ENCODE assay signal across 9 mouse cellular contexts in the genomic region with DNA sequence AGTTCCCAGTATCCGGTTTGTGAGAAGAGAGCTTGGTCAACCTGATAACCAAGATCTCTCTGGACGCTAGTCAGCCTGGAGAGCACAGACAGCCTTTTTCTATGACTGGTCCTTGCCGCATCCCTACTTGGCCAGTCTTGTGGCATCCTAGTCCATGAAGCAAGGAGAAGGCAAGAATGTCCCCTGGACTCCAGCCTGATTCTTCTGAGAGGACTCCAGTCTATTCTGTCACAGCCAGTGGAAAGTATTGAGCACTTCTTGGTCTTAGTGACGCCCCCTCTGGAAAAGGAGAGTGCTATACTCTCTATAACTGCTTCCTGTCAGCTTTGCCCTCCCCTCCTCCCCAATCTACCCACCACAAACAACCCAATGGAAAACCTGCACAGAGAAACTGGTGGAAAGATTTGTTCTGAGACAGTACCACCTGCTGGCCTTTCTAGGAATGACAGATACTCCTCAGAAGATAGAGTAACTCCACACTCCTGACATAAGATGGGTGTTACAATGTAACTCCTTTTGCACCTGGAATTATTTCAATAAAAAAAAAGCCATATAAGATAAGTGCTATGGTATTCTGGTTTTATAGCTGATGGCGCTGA. TPM values are rescaled to one million over a fixed set of nuclear protein-coding genes. Genes with fewer than 3 reads are reported as not detected.
DNase-seq lines count a peak whose midpoint lies in the region; ATAC-seq and TF ChIP-seq lines count a peak whose summit lies in the region.
"Had no signal": no experiment of that assay in that cellular context is flagged by ENCODE, and none has a peak within 500 bp of the region (broad histone marks: within the 10 kb centered on the region; RNA-seq: fewer than 3 reads in every experiment).

No protein-coding gene starts in this region.

- peak; percentile 60 for TF ChIP-seq RAD21 in MEL (IDR thresholded peaks at IDR 0.05; ENCODE audit: low read depth, low read length)

- no peak overlapping the region for H3K9ac ChIP-seq in hindbrain, embryonic 12.5 days
- H3K9ac ChIP-seq in hindbrain, embryonic 16.5 days (ENCODE audit: low read depth, low read length): no peak overlapping the region
- H3K9ac ChIP-seq in MEL (ENCODE audit: control insufficient read depth, low read depth, low read length, poor library complexity, severe bottlenecking): no peak overlapping the region
- H3K9ac ChIP-seq: stomach, embryonic 15.5 days had no signal

- no peaks in the 10 kb centered on the region for H3K79me2 ChIP-seq in MEL (ENCODE audit: control insufficient read depth, insufficient read depth, low read length, poor library complexity)

- peaks cover 17% of the 10 kb centered on the region for H3K4me1 ChIP-seq in hindbrain, embryonic 12.5 days
- peaks cover 13% of the 10 kb centered on the region for H3K4me1 ChIP-seq in hindbrain, embryonic 16.5 days (ENCODE audit: control insufficient read depth, insufficient read depth, low read depth, low read length)
- no peaks in the 10 kb centered on the region for H3K4me1 ChIP-seq in MEL (ENCODE audit: control insufficient read depth in 1 of 2, insufficient read depth in 2 of 2, low read length in 2 of 2)

- peaks cover 4% of the 10 kb centered on the region; the same call in 1 of the 2 replicates for H3K27me3 ChIP-seq in hindbrain, embryonic 12.5 days
- H3K27me3 ChIP-seq in hindbrain, embryonic 16.5 days (replicated peaks; ENCODE audit: control insufficient read depth, insufficient read depth, low read length): no peaks in the 10 kb centered on the region
- no peaks in the 10 kb centered on the region for H3K27me3 ChIP-seq in MEL (ENCODE audit: control insufficient read depth in 1 of 2, insufficient read depth in 2 of 2, low read length in 2 of 2)
- H3K27me3 ChIP-seq: stomach, embryonic 15.5 days had no signal

- TF ChIP-seq CTCF in MEL (IDR thresholded peaks at IDR 0.05 in 2 of 3, conservative IDR thresholded peaks at IDR 0.05 in 1 of 3; ENCODE audit: control insufficient read depth in 1 of 3, insufficient read depth in 1 of 3, low read depth in 2 of 3, low read length in 3 of 3, poor library complexity in 1 of 3, severe bottlenecking in 1 of 3): peak; percentile 26 to 76 (median 45); a peak in 5 of 6 replicates

- DNase-seq in 3T3-L1 (ENCODE audit: low read depth, low spot score) (peak; percentile 80), MEL (ENCODE audit: low read depth, low spot score) (peak; percentile 55)
- DNase-seq in embryo, embryonic 10 days (ENCODE audit: low spot score): peak; percentile 65
- peak; percentile 68 to 80 for DNase-seq in left cerebral cortex, postnatal 25 days (ENCODE audit: low spot score in 2 of 2)
- peak; percentile 14 for DNase-seq in right cerebral cortex, postnatal 25 days
- DNase-seq in gastrocnemius, postnatal 10 days: no peak

- no peak overlapping the region for H3K4me3 ChIP-seq in hindbrain, embryonic 12.5 days
- no peak overlapping the region for H3K4me3 ChIP-seq in hindbrain, embryonic 16.5 days (ENCODE audit: low read length)
- H3K4me3 ChIP-seq in MEL (ENCODE audit: control insufficient read depth in 1 of 2, insufficient read depth in 1 of 2, low read depth in 2 of 2, low read length in 2 of 2): no peak overlapping the region
- H3K4me3 ChIP-seq: stomach, embryonic 15.5 days had no signal

- H3K36me3 ChIP-seq in hindbrain, embryonic 12.5 days: no peaks in the 10 kb centered on the region
- H3K36me3 ChIP-seq in hindbrain, embryonic 16.5 days (ENCODE audit: control insufficient read depth, insufficient read depth, low read length): no peaks in the 10 kb centered on the region
- no peaks in the 10 kb centered on the region for H3K36me3 ChIP-seq in MEL (ENCODE audit: control insufficient read depth in 1 of 2, insufficient read depth in 2 of 2, low read length in 2 of 2)
- H3K36me3 ChIP-seq: stomach, embryonic 15.5 days had no signal

- no peak for ATAC-seq in hindbrain, embryonic 12.5 days (ENCODE audit: low FRiP score)
- ATAC-seq in hindbrain, embryonic 16.5 days: no peak

- 69% methylated on average over 5 of the region's 5 CpGs for WGBS in hindbrain, embryonic 12.5 days
- 67% methylated on average over 5 of the region's 5 CpGs for WGBS in hindbrain, embryonic 16.5 days

- peak overlapping the region; percentile 50; the same call in 1 of the 2 replicates for H3K27ac ChIP-seq in hindbrain, embryonic 12.5 days
- H3K27ac ChIP-seq in hindbrain, embryonic 16.5 days (ENCODE audit: low read depth, low read length): no peak overlapping the region
- H3K27ac ChIP-seq in MEL (ENCODE audit: control insufficient read depth, low read depth, low read length): no peak overlapping the region
- H3K27ac ChIP-seq: stomach, embryonic 15.5 days had no signal

- no peaks in the 10 kb centered on the region for H3K9me3 ChIP-seq in hindbrain, embryonic 12.5 days (replicated peaks)
- H3K9me3 ChIP-seq in hindbrain, embryonic 16.5 days (ENCODE audit: control insufficient read depth, low read length): no peaks in the 10 kb centered on the region
- H3K9me3 ChIP-seq in MEL (replicated peaks; ENCODE audit: insufficient read depth, low read length): no peaks in the 10 kb centered on the region
- H3K9me3 ChIP-seq: stomach, embryonic 15.5 days had no signal

- H3K4me2 ChIP-seq in hindbrain, embryonic 12.5 days (replicated peaks): no peak overlapping the region
- H3K4me2 ChIP-seq in hindbrain, embryonic 16.5 days (ENCODE audit: low read length): no peak overlapping the region
- H3K4me2 ChIP-seq: stomach, embryonic 15.5 days had no signal

- TF ChIP-seq EP300 in MEL (IDR thresholded peaks at IDR 0.05; ENCODE audit: low read depth in 1 of 2, low read length in 2 of 2): no peak

- TF ChIP-seq POLR2A in MEL (IDR thresholded peaks at IDR 0.05; ENCODE audit: control insufficient read depth in 1 of 2, insufficient read depth in 1 of 2, low read depth in 1 of 2, low read length in 2 of 2, poor library complexity in 1 of 2): no peak

- intact Hi-C loops in left cerebral cortex, postnatal 25 days (cut with DNase I): loop anchor here (2.0 kb wide), 1 partner anchor 269 kb away; no protein-coding TSS in a partner anchor

TF ChIP-seq in MEL, 35 proteins besides CTCF, POLR2A, EP300 and RAD21:
- TF ChIP-seq ZC3H11A (IDR thresholded peaks at IDR 0.05; ENCODE audit: low read depth, low read length) (peak; percentile 42), SMC3 (IDR thresholded peaks at IDR 0.05; ENCODE audit: low read depth, low read length) (peak; percentile 80), NELFE (IDR thresholded peaks at IDR 0.05; ENCODE audit: low read depth, low read length) (no peak)
TF ChIP-seq in MEL: peak in this region for 2.

RNA-seq across cellular contexts. Expression of gene Coro2b, which starts 18.5 kb away (rescaled TPM):
- 34.2 and 36.9 TPM in 2 replicates for polyA plus RNA-seq in hindbrain, embryonic 12.5 days (2016; fragmentation: Nextera tagmentation; extraction: Ambion mirVana)
- 37.5 and 46.2 TPM in 2 replicates for polyA plus RNA-seq in hindbrain, embryonic 16.5 days (2015; fragmentation: Nextera tagmentation; extraction: Ambion mirVana)
- total RNA-seq in MEL (2012; rRNA removed): not detected in 2 replicates
- not detected for polyA plus RNA-seq in MEL (2012; ENCODE audit: insufficient read depth in 1 of 2, insufficient read length in 2 of 2, low read depth in 1 of 2, low replicate concordance in 2 of 2, missing spikeins in 1 of 2)
- total RNA-seq in left cerebral cortex, postnatal 25 days (2021): 100 to 1,000 TPM; 183 to 184 TPM
- total RNA-seq in gastrocnemius, postnatal 10 days (2021): 10 to 100 TPM; 10.6 to 12.4 TPM

Comparison
In these comparisons a context has a peak if more than half of its experiments do, and no peak if none do; other contexts are left out.
1. RNA of gene Coro2b, which starts 18.5 kb away (total RNA-seq): 183 to 184 TPM in left cerebral cortex, postnatal 25 days; 10.6 to 12.4 TPM in gastrocnemius, postnatal 10 days and not detected in MEL; every median in the first group is over 10 times any median in the second.